Mouse (Mus musculus) stomach, postnatal 0 days (tissue): ENCODE data around the gene Vmn1r75. TPM values are rescaled to one million over a fixed set of nuclear protein-coding genes. Genes with fewer than 3 reads are reported as not detected.

ENCODE experiments used
- ATAC-seq: fragments of 200-750 bp; cut with Nextera tagmentation; 2 replicates; pipeline ENCODE4 v1.8.0; 2017; ENCODE audit not compliant: low FRiP score, low TSS enrichment
- DNase-seq: peaks from one replicate; pipeline ENCODE4 v3.0.0-alpha.2; 2016; ENCODE audit warnings: low spot score
- H3K27ac ChIP-seq: fragments of 300-500 bp; sonication (generic); replicated peaks from 2 replicates; pipeline ENCODE4 v1.5.1; 2014; ENCODE audit warnings: mild to moderate bottlenecking, control low read depth
- H3K27me3 ChIP-seq: fragments of 300-500 bp; sonication (generic); 2 replicates; pipeline ENCODE4 v1.6.1; 2014; ENCODE audit warnings: low read length; ENCODE audit not compliant: control insufficient read depth, insufficient read depth
- H3K36me3 ChIP-seq: fragments of 300-500 bp; sonication (generic); 2 replicates; pipeline ENCODE4 v1.6.1; 2014; ENCODE audit warnings: low read length, mixed read lengths; ENCODE audit not compliant: control insufficient read depth, insufficient read depth
- H3K4me1 ChIP-seq: fragments of 300-500 bp; sonication (generic); replicated peaks from 2 replicates; pipeline ENCODE4 v1.6.1; 2014; ENCODE audit warnings: antibody characterized with exemption; ENCODE audit not compliant: control insufficient read depth, insufficient read depth
- H3K4me2 ChIP-seq: fragments of 300-500 bp; sonication (generic); replicated peaks from 2 replicates; pipeline ENCODE4 v1.6.1; 2014; ENCODE audit warnings: low read depth, mild to moderate bottlenecking, control low read depth, moderate library complexity
- H3K4me3 ChIP-seq: fragments of 300-500 bp; sonication (generic); 2 replicates; pipeline ENCODE4 v1.5.1; 2014; ENCODE audit warnings: low read depth, low read length, control low read depth
- H3K9ac ChIP-seq: fragments of 300-500 bp; sonication (generic); 2 replicates; pipeline ENCODE4 v1.6.1; 2014; ENCODE audit warnings: mild to moderate bottlenecking, low read length, control low read depth, mixed read lengths
- H3K9me3 ChIP-seq: fragments of 300-500 bp; sonication (generic); 2 replicates; pipeline ENCODE4 v1.6.1; 2016; ENCODE audit warnings: low read length; ENCODE audit not compliant: control insufficient read depth
- CTCF ChIP-seq: IDR thresholded peaks from 2 replicates; pipeline ENCODE4 v1.5.1; 2016; ENCODE audit warnings: antibody characterized with exemption, low read depth, mild to moderate bottlenecking, moderate library complexity
- EP300 ChIP-seq: optimal IDR thresholded peaks from 2 replicates; pipeline ENCODE3; 2016; ENCODE audit warnings: antibody characterized with exemption
- WGBS: fragments of 180-500 bp; shearing (Covaris S2); extraction: QIAGEN DNeasy Blood & Tissue Kit; methylation state at CpG from one replicate; pipeline ENCODE4 v1.1.7; 2014; 5-methylcytosine and 5-hydroxymethylcytosine counted together
- polyA plus RNA-seq: library from polyadenylated mRNA; unstranded; fragments of >200 nt; fragmentation: Nextera tagmentation; extraction: Ambion mirVana; gene quantifications from 2 replicates; pipeline ENCODE4 v1.2.1, GENCODE M21; 2015

The Vmn1r75 gene
- not detected in 2 replicates for polyA plus RNA-seq

DNA sequence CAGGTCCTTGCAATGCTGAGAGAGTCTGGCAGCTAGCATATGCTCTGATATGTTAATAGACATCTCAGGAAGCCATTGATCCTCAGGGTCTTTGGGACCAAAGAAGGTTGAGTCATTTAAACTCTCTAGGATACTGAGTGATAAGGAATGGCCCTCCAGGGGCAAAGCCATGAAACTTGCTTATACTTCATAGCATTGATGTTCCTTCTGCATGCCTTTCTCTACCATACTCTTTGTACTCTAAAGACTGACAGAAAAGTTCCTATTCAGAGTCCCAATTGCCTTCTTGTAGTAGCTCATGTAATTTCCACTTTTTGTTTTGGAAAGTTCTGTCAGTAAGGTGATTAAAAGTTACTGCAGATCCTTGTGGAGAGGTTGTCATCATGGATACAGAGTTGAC, at the start of gene Vmn1r75:
Gene Vmn1r75 (plus strand): TSS at position 301 of the 400 bp plus-strand sequence.
- H3K9me3 ChIP-seq, result no peaks in the 10 kb centered on the region
- H3K27ac ChIP-seq, result no peak within 1 kb of the TSS
- no peak within 1 kb of the TSS for H3K4me2 ChIP-seq
- H3K4me1 ChIP-seq, result no peaks in the 10 kb centered on the region
- H3K36me3 ChIP-seq, result no peaks in the 10 kb centered on the region
- no peak within 1 kb of the TSS for H3K4me3 ChIP-seq
- no peaks in the 10 kb centered on the region for H3K27me3 ChIP-seq
- ATAC-seq (no peak), DNase-seq (no peak)
- no peak within 1 kb of the TSS for H3K9ac ChIP-seq
- no peak for TF ChIP-seq CTCF
- TF ChIP-seq EP300, result no peak

DNA sequence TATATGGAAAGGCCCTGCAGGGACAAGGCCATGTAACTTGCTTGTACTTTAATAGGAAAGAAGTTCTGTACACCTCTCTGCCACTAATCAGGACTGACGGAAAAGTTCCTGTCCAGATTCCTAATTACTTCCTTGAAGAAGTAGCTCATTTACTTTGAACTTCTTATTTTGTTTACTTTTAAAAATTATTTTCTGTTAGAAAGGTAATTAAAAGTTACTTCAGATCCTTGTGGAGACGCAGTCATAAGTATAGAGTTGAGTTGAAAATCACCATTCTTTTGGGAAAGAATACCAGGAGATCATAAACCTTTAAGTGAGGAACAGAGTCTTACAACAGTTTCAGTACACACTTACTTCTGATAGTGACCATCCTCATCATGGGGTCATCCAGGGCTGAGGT, 40.8 kb upstream of the Vmn1r75 start, which contains the start of gene Vmn1r74:
Gene Vmn1r74 (plus strand): TSS at position 301 of the 400 bp plus-strand sequence.
- no peak for ATAC-seq
- WGBS, result 74% methylated on average over 2 of the region's 2 CpGs
- H3K4me2 ChIP-seq, result no peak within 1 kb of the TSS
- no peaks in the 10 kb centered on the region for H3K4me1 ChIP-seq
- DNase-seq, result no peak
- no peak for TF ChIP-seq CTCF
- no peak for TF ChIP-seq EP300
- no peak within 1 kb of the TSS for H3K4me3 ChIP-seq
- H3K27me3 ChIP-seq, result no peaks in the 10 kb centered on the region
- H3K9me3 ChIP-seq, result no peaks in the 10 kb centered on the region
- H3K9ac ChIP-seq, result no peak within 1 kb of the TSS
- no peaks in the 10 kb centered on the region for H3K36me3 ChIP-seq
- no peak within 1 kb of the TSS for H3K27ac ChIP-seq

Other genes with a start within 250 kb of the Vmn1r75 start
- not detected in 2 replicates for gene Vmn1r72, start 194.5 kb upstream of the Vmn1r75 start, polyA plus RNA-seq
- not detected in 2 replicates for gene Vmn1r73, start 144.4 kb upstream of the Vmn1r75 start, polyA plus RNA-seq
- gene Vmn1r74, start 40.6 kb upstream of the Vmn1r75 start, polyA plus RNA-seq, result 0.02 TPM in 1 of 2 replicates, not detected in the other
- gene Vmn1r76, start 63.6 kb downstream of the Vmn1r75 start, polyA plus RNA-seq, result not detected in 2 replicates
- gene Vmn1r77, start 162.1 kb downstream of the Vmn1r75 start, polyA plus RNA-seq, result 0.01 TPM in 1 of 2 replicates, not detected in the other